Mouse (Mus musculus): Measurements from ENCODE around the gene Sox5. TPM values are rescaled to one million over a fixed set of nuclear protein-coding genes. Genes with fewer than 3 reads are reported as not detected.

Gene Sox5
- polyA plus RNA-seq, 1 experiment: 2.8 TPM

DNA sequence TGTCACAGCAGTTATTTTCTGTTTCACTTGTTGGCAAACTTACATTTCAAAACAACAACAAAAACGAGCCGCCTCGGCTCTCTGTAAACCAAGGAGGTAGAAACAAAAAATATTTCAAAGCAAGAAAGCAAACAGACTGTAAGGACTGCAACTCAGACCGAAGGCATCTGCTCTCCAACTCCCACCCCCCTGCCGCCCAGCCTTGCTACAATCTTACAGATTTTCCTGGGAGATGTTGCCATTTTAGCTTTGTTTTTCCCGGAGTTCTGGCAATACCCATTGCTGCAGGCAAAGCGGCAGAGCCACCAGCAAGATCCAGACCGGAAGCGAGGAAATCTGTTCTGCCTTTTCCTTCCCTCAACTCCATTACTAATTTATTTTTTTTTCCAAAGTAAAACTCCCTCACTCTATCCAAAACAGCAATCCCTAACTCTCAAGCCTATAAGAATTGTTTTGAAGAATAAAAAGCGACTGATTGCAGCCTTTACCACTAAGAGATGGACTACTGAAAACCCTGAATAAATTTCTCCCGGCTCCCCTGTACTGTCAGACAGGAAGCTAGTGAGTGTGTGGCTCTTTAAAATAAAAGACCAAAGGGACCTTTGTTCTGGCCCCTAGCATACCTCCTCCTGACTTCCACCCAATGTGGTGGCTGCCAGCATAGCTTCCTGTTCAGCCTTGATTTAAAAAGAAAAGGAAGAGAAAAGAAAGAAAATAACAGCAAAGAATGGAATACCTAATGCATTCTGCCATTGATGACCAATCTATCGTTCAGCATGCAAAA, 600.5 kb downstream of the Sox5 start:
- Histone ChIP-seq H3K27ac (ENCODE audit: insufficient read depth, low read length) (0 out of 2 replicates have a peak overlapping the region, but pooled peaks have one; percentile 10), H3K4me1 (ENCODE audit: control insufficient read depth, insufficient read depth, low read length) (peaks cover 5% of the 10 kb centered on the region), H3K4me3 (ENCODE audit: insufficient read depth, low read length) (peak overlapping the region; percentile 10)
- TF ChIP-seq POLR2A (IDR thresholded peaks at IDR 0.05; ENCODE audit: low read depth, low read length) (no peak), CTCF (IDR thresholded peaks at IDR 0.05; ENCODE audit: borderline replicate concordance, insufficient read depth, low read length) (no peak)

DNA sequence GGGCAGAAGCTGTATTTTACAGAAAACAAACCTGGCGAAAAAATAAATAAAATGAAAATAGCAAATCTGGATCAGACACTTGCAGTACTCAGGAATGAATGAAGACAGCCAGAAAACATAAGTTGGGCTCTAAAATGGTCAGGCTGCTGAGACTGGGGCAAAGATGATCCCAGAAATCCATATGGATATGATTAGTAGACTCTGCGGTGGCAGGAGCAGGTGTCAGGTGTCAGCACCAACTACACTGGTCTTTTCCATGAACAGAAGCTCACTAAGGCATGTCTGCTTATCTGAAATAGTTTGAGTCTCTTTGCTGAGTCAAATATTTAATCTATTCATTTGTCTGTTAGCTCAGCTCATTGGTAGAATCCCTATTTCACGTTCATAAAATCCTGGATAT, 602.7 kb downstream of the Sox5 start:
- Histone ChIP-seq H3K4me1 (ENCODE audit: control insufficient read depth, insufficient read depth, low read length) (peaks cover 2% of the 10 kb centered on the region; the same call in 1 of the 2 replicates), H3K27ac (ENCODE audit: insufficient read depth, low read length) (no peak overlapping the region), H3K4me3 (ENCODE audit: insufficient read depth, low read length) (no peak overlapping the region)
- TF ChIP-seq CTCF (IDR thresholded peaks at IDR 0.05; ENCODE audit: borderline replicate concordance, insufficient read depth, low read length) (no peak), POLR2A (IDR thresholded peaks at IDR 0.05; ENCODE audit: low read depth, low read length) (no peak)

DNA sequence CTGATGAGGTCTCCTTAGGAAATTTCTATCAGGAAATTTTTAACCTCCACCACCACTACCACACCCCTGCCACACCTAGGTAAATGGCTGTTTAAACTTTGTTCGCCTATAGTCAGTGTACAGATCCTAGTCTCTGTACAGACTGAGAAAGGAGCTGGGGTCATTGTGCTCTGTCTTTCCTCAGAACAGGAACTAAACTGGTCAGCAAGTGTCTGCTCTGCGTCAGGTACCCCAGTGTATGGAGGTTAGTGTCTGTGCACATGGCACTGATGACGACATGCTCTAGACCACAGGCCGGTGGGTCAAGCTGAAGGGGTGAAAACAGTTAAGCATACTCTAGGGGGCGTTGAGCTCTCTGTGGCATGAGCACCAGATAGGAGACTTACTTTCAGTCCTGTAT, 605.1 kb downstream of the Sox5 start:
- no peak for TF ChIP-seq POLR2A (IDR thresholded peaks at IDR 0.05; ENCODE audit: low read depth, low read length)
- no peak for TF ChIP-seq CTCF (IDR thresholded peaks at IDR 0.05; ENCODE audit: borderline replicate concordance, insufficient read depth, low read length)
- no peak overlapping the region for H3K4me3 ChIP-seq (ENCODE audit: insufficient read depth, low read length)
- no peak overlapping the region for H3K27ac ChIP-seq (ENCODE audit: insufficient read depth, low read length)
- no peaks in the 10 kb centered on the region for H3K4me1 ChIP-seq (ENCODE audit: control insufficient read depth, insufficient read depth, low read length)

DNA sequence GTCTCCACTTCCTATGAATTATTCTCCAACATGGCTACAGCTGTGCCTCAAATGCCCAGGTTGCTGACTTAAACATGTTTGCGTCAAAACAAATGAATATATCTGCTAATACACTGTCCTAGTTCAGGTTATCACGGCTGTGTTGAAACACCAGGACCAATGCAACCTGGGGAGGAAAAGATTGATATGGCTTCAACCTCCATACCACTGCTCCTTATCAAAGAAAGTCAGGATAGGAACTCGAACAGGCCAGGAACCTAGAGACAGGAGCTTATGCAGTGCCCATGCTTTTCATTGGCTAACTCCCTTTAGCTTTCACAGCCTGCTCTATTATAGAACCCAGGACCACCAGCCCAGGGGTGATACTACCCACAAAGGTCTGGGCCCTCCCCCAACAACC, 606.2 kb downstream of the Sox5 start:
- TF ChIP-seq POLR2A (IDR thresholded peaks at IDR 0.05; ENCODE audit: low read depth, low read length): no peak
- no peak for TF ChIP-seq CTCF (IDR thresholded peaks at IDR 0.05; ENCODE audit: borderline replicate concordance, insufficient read depth, low read length)
- Histone ChIP-seq H3K4me3 (ENCODE audit: insufficient read depth, low read length) (no peak overlapping the region), H3K4me1 (ENCODE audit: control insufficient read depth, insufficient read depth, low read length) (no peaks in the 10 kb centered on the region), H3K27ac (ENCODE audit: insufficient read depth, low read length) (no peak overlapping the region)

DNA sequence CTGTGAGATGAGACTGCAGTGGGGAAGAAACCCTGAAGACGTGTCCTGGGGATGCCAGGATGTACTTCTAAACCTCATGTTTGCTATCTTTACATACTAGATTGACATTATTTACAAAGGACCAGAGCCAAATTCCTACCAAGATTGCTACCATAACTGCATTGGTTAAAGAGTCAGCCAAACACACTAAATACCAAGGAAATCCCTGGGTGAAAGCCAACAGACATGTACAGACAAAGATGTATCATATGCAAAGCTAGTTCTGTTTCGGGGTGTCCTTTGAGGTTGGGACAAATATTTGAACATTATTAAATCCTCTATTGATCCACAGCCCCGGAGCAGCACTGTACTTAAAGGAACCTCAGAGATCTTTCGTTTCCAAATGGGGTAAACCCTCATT, 611.2 kb downstream of the Sox5 start:
- Histone ChIP-seq H3K27ac (ENCODE audit: insufficient read depth, low read length) (no peak overlapping the region), H3K4me3 (ENCODE audit: insufficient read depth, low read length) (no peak overlapping the region), H3K4me1 (ENCODE audit: control insufficient read depth, insufficient read depth, low read length) (peaks cover 3% of the 10 kb centered on the region)
- TF ChIP-seq CTCF (IDR thresholded peaks at IDR 0.05; ENCODE audit: borderline replicate concordance, insufficient read depth, low read length) (no peak), POLR2A (IDR thresholded peaks at IDR 0.05; ENCODE audit: low read depth, low read length) (no peak)

DNA sequence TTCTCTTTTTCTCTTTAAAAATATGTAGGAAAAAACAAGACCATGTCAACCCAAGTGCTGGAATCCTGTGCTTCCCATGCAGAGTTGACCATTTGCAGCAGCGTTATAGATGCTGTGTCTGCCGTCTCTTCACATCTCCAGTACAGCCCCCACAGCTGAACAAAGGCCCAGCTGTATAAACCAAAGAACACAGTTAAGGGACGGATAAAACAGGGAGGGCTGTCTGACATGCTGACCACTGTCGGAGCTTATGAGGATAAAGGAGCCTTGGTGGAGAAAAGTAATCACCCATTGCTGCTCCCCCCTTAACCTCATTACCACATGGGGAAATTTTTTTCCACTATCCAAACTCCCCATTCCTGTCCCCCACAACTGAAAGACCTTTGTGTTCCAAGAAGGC, 612.0 kb downstream of the Sox5 start:
- Histone ChIP-seq H3K4me3 (ENCODE audit: insufficient read depth, low read length) (no peak overlapping the region), H3K27ac (ENCODE audit: insufficient read depth, low read length) (no peak overlapping the region), H3K4me1 (ENCODE audit: control insufficient read depth, insufficient read depth, low read length) (peaks cover 3% of the 10 kb centered on the region)
- TF ChIP-seq CTCF (IDR thresholded peaks at IDR 0.05; ENCODE audit: borderline replicate concordance, insufficient read depth, low read length): no peak
- TF ChIP-seq POLR2A (IDR thresholded peaks at IDR 0.05; ENCODE audit: low read depth, low read length): no peak

DNA sequence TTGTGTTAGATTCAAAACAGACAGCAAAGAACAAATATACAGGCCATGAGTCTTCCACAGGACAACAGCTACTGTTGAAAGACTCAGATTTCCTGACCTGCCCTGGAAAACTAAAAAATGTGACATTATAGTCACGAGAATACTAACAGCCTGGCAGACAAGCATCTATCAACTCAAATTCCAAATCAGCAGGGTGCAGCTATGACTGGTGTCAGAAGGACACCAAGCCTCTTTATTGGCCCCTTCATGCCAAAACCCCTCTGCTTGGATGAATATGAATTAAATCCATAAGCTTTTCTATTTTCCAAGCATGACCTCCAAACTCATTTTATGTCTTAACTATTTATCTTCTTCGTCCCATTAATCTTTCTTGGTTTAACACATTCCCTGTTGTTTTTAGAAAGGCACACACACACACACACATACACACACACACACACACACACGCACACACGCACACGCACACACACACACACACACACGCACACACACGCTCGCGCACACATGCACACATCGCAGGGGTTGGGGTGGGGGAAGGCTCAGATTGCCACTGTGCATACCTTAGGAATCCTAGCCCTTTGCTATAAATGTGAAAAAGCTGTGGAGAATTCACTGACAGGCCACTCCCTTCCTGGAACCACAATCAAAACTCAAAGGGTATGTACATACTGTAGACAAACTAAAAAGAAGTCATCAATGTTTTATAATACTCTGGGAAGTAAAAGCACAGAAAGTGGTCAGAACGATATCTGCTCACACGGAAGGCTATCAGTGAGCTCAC, 612.9 kb downstream of the Sox5 start:
- H3K27ac ChIP-seq (ENCODE audit: insufficient read depth, low read length): no peak overlapping the region
- TF ChIP-seq CTCF (IDR thresholded peaks at IDR 0.05; ENCODE audit: borderline replicate concordance, insufficient read depth, low read length) (no peak), POLR2A (IDR thresholded peaks at IDR 0.05; ENCODE audit: low read depth, low read length) (no peak)
- no peak overlapping the region for H3K4me3 ChIP-seq (ENCODE audit: insufficient read depth, low read length)

DNA sequence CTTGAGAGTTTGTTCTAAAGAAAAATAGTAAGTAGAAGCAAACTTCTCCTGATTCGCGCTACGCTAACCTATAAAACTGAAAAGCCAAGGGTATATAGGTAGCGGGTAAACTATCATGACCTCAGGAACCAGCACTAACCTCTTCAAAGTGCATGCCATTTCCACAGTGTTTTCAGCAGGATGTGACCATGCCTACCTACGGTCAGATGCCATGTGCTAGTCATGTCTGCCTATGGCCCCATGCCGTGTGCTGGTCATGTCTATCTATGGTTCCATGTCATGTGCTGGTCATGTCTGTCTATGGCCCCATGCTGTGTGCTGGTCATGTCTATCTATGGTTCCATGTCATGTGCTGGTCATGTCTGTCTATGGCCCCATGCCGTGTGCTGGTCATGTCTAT, 614.7 kb downstream of the Sox5 start:
- H3K27ac ChIP-seq (ENCODE audit: insufficient read depth, low read length): no peak overlapping the region; the same call in 1 of the 2 replicates
- TF ChIP-seq POLR2A (IDR thresholded peaks at IDR 0.05; ENCODE audit: low read depth, low read length): no peak
- TF ChIP-seq CTCF (IDR thresholded peaks at IDR 0.05; ENCODE audit: borderline replicate concordance, insufficient read depth, low read length): no peak
- H3K4me1 ChIP-seq (ENCODE audit: control insufficient read depth, insufficient read depth, low read length): peaks cover 3% of the 10 kb centered on the region
- H3K4me3 ChIP-seq (ENCODE audit: insufficient read depth, low read length): no peak overlapping the region

More for the DNA sequence above, 612.9 kb downstream of the Sox5 start:
- peaks cover 3% of the 10 kb centered on the region for H3K4me1 ChIP-seq (ENCODE audit: control insufficient read depth, insufficient read depth, low read length)

DNA sequence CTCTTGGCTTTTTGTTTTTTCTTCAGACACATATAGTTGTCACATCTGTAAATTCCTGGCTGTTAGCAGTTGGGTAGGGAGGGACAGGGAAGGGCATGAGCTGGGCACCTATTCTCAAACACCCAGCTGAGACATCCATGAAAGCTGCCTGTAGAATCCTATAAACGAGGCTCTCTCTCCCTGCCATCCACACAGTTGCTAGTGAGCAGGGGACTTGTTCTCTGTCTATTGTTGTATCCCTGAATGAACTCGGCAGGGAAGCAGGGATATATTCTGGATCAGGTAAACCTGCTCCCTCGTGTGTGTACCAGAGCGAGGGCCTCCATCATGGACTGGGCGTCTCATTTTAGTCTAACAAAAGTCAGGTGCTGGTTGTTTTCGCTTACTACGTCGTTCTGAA, 615.1 kb downstream of the Sox5 start:
- Histone ChIP-seq H3K27ac (ENCODE audit: insufficient read depth, low read length) (peak overlapping the region; percentile 67), H3K4me3 (ENCODE audit: insufficient read depth, low read length) (no peak overlapping the region), H3K4me1 (ENCODE audit: control insufficient read depth, insufficient read depth, low read length) (peaks cover 3% of the 10 kb centered on the region)
- TF ChIP-seq POLR2A (IDR thresholded peaks at IDR 0.05; ENCODE audit: low read depth, low read length) (no peak), CTCF (IDR thresholded peaks at IDR 0.05; ENCODE audit: borderline replicate concordance, insufficient read depth, low read length) (no peak)

DNA sequence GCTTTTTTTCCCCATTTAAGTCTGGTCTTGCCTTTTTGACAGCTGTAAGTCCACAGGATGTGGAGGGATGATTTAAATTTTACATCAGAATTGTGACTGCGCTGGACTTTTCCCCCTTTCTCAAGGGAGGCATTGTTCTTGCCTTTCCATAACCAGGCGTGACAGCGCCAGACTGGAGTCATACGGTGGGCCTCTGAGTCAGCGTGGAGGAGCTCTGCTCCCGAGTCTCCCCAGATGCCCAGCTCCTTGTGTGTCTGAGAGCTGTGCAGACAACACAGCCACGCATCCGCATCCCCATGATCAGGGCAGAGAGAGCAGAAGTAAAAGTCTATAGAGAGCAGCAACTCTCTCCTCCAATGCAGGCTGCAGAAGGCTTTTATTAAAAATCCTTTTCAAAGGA, 615.7 kb downstream of the Sox5 start:
- TF ChIP-seq CTCF (IDR thresholded peaks at IDR 0.05; ENCODE audit: borderline replicate concordance, insufficient read depth, low read length) (no peak), POLR2A (IDR thresholded peaks at IDR 0.05; ENCODE audit: low read depth, low read length) (no peak)
- no peak overlapping the region for H3K4me3 ChIP-seq (ENCODE audit: insufficient read depth, low read length)
- peaks cover 3% of the 10 kb centered on the region for H3K4me1 ChIP-seq (ENCODE audit: control insufficient read depth, insufficient read depth, low read length)
- peak overlapping the region; percentile 84 for H3K27ac ChIP-seq (ENCODE audit: insufficient read depth, low read length)

All from embryonic fibroblast, embryonic 13.5 days (primary cell).